Mouse (Mus musculus) spleen, adult 2 months (tissue): ENCODE measurements around the gene Elmo2.

ENCODE experiments used
- CTCF ChIP-seq: fragments of 200-500 bp; IDR thresholded peaks from 2 replicates; pipeline ENCODE4 v1.5.1; 2011; ENCODE audit warnings: mild to moderate bottlenecking, inconsistent platforms; ENCODE audit not compliant: insufficient read depth, insufficient read length, insufficient replicate concordance; ENCODE audit errors: extremely low read depth
- POLR2A ChIP-seq: fragments of 200-500 bp; IDR thresholded peaks from 2 replicates; pipeline ENCODE4 v1.6.1; 2011; ENCODE audit warnings: low read depth, low read length, inconsistent platforms

- TF ChIP-seq CTCF: no peak
- no peak for TF ChIP-seq POLR2A
Measured at GRCm38 (mm10) chr2:165283644-165284043, 42.6 kb downstream of the Elmo2 start.
